Mouse (Mus musculus): ENCODE measurements around the gene Tln1. TPM values are rescaled to one million over a fixed set of nuclear protein-coding genes. Genes with fewer than 3 reads are reported as not detected.
"Not testable (repeated sequence)": the region's sequence is repeated elsewhere in the genome, so short reads cannot be mapped to it uniquely, and the experiment has no call there.

Gene Tln1
- polyA plus RNA-seq, 1 experiment from 2014 or later, result 78.1 TPM

GRCm38 (mm10) chr4:43559519-43560242 lies 2.8 kb downstream of the Tln1 start:
- Histone ChIP-seq H3K4me3 (peak overlapping the region; percentile 85), H3K4me1 (peaks cover 58% of the 10 kb centered on the region), H3K27me3 (replicated peaks) (no peaks in the 10 kb centered on the region), H3K27ac (replicated peaks) (peak overlapping the region; percentile 100), H3K36me3 (peaks cover 43% of the 10 kb centered on the region), H3K9me3 (no peaks in the 10 kb centered on the region), H3K4me2 (peak overlapping the region; percentile 86), H3K9ac (peak overlapping the region; percentile 98)
- ATAC-seq (ENCODE audit: extremely low read depth, insufficient number of reproducible peaks, low FRiP score, low TSS enrichment), result no peak
- WGBS, result 47% methylated on average over 13 of the region's 13 CpGs

GRCm38 (mm10) chr4:43558631-43559356 lies 3.7 kb downstream of the Tln1 start:
- H3K4me2 ChIP-seq, result peak overlapping the region; percentile 86
- H3K27ac ChIP-seq (replicated peaks), result peak overlapping the region; percentile 100
- no peaks in the 10 kb centered on the region for H3K27me3 ChIP-seq (replicated peaks)
- peak overlapping the region; percentile 85 for H3K4me3 ChIP-seq
- H3K9ac ChIP-seq, result peak overlapping the region; percentile 98
- peaks cover 53% of the 10 kb centered on the region for H3K4me1 ChIP-seq
- 0 out of 2 replicates have a peak, but pooled peaks have one; percentile 23 for ATAC-seq (ENCODE audit: extremely low read depth, insufficient number of reproducible peaks, low FRiP score, low TSS enrichment)
- H3K36me3 ChIP-seq, result peaks cover 45% of the 10 kb centered on the region
- no peaks in the 10 kb centered on the region for H3K9me3 ChIP-seq
- 10% methylated on average over 13 of the region's 13 CpGs for WGBS

- Histone ChIP-seq H3K27ac (replicated peaks) (peak overlapping the region; percentile 100), H3K36me3 (peaks cover 51% of the 10 kb centered on the region), H3K9ac (peak overlapping the region; percentile 98), H3K4me1 (peaks cover 46% of the 10 kb centered on the region), H3K27me3 (replicated peaks) (no peaks in the 10 kb centered on the region), H3K4me3 (peak overlapping the region; percentile 85), H3K4me2 (peak overlapping the region; percentile 86), H3K9me3 (no peaks in the 10 kb centered on the region)
- ATAC-seq (ENCODE audit: extremely low read depth, insufficient number of reproducible peaks, low FRiP score, low TSS enrichment), result no peak
- 4% methylated on average over 5 of the region's 5 CpGs for WGBS
These were observed 4.4 kb downstream of the Tln1 start for GRCm38 (mm10) chr4:43558028-43558630.

GRCm38 (mm10) chr4:43555926-43556325 lies 6.6 kb downstream of the Tln1 start:
- Histone ChIP-seq H3K9me3 (peaks cover 9% of the 10 kb centered on the region), H3K36me3 (peaks cover 73% of the 10 kb centered on the region), H3K27me3 (replicated peaks) (no peaks in the 10 kb centered on the region), H3K4me3 (no peak overlapping the region), H3K9ac (no peak overlapping the region), H3K4me1 (peaks cover 41% of the 10 kb centered on the region), H3K27ac (replicated peaks) (no peak overlapping the region), H3K4me2 (no peak overlapping the region)
- ATAC-seq (ENCODE audit: extremely low read depth, insufficient number of reproducible peaks, low FRiP score, low TSS enrichment), result no peak
- 93% methylated on average over 7 of the region's 7 CpGs for WGBS

- no peak for ATAC-seq (ENCODE audit: extremely low read depth, insufficient number of reproducible peaks, low FRiP score, low TSS enrichment)
- H3K9ac ChIP-seq, result no peak overlapping the region
- peaks cover 87% of the 10 kb centered on the region for H3K36me3 ChIP-seq
- H3K4me3 ChIP-seq, result no peak overlapping the region
- no peak overlapping the region for H3K4me2 ChIP-seq
- peaks cover 9% of the 10 kb centered on the region for H3K9me3 ChIP-seq
- H3K4me1 ChIP-seq, result peaks cover 21% of the 10 kb centered on the region
- H3K27me3 ChIP-seq (replicated peaks), result no peaks in the 10 kb centered on the region
- H3K27ac ChIP-seq (replicated peaks), result no peak overlapping the region
These were observed 8.6 kb downstream of the Tln1 start for GRCm38 (mm10) chr4:43553891-43554290.

GRCm38 (mm10) chr4:43552437-43552836 lies 10.1 kb downstream of the Tln1 start:
- Histone ChIP-seq H3K9me3 (peaks cover 9% of the 10 kb centered on the region), H3K4me2 (no peak overlapping the region), H3K36me3 (peaks cover 99% of the 10 kb centered on the region), H3K4me1 (peaks cover 6% of the 10 kb centered on the region), H3K4me3 (no peak overlapping the region), H3K27me3 (replicated peaks) (no peaks in the 10 kb centered on the region), H3K9ac (no peak overlapping the region), H3K27ac (replicated peaks) (no peak overlapping the region)
- WGBS, result 94% methylated on average over 5 of the region's 5 CpGs
- no peak for ATAC-seq (ENCODE audit: extremely low read depth, insufficient number of reproducible peaks, low FRiP score, low TSS enrichment)

GRCm38 (mm10) chr4:43551854-43552253 lies 10.6 kb downstream of the Tln1 start:
- 87% methylated on average over 6 of the region's 6 CpGs for WGBS
- H3K4me3 ChIP-seq; H3K9ac ChIP-seq; H3K27me3 ChIP-seq (replicated peaks); H3K9me3 ChIP-seq; H3K4me2 ChIP-seq; ATAC-seq (ENCODE audit: extremely low read depth, insufficient number of reproducible peaks, low FRiP score, low TSS enrichment); H3K27ac ChIP-seq (replicated peaks); H3K4me1 ChIP-seq: not testable (repeated sequence)
- H3K36me3 ChIP-seq, result peaks cover 100% of the 10 kb centered on the region

GRCm38 (mm10) chr4:43549055-43549454 lies 13.4 kb downstream of the Tln1 start:
- H3K4me1 ChIP-seq, result no peaks in the 10 kb centered on the region
- H3K9me3 ChIP-seq, result peaks cover 9% of the 10 kb centered on the region
- 84% methylated on average over 12 of the region's 12 CpGs for WGBS
- peaks cover 100% of the 10 kb centered on the region for H3K36me3 ChIP-seq
- no peak for ATAC-seq (ENCODE audit: extremely low read depth, insufficient number of reproducible peaks, low FRiP score, low TSS enrichment)
- no peak overlapping the region for H3K27ac ChIP-seq (replicated peaks)
- no peak overlapping the region for H3K4me2 ChIP-seq
- no peak overlapping the region for H3K9ac ChIP-seq
- no peak overlapping the region for H3K4me3 ChIP-seq
- no peaks in the 10 kb centered on the region for H3K27me3 ChIP-seq (replicated peaks)

- Histone ChIP-seq H3K4me1 (no peaks in the 10 kb centered on the region), H3K4me3 (no peak overlapping the region), H3K27ac (replicated peaks) (no peak overlapping the region), H3K36me3 (peaks cover 100% of the 10 kb centered on the region), H3K27me3 (replicated peaks) (no peaks in the 10 kb centered on the region), H3K4me2 (no peak overlapping the region), H3K9ac (no peak overlapping the region), H3K9me3 (peaks cover 2% of the 10 kb centered on the region; the same call in 1 of the 2 replicates)
- WGBS, result 88% methylated on average over 8 of the region's 8 CpGs
- ATAC-seq (ENCODE audit: extremely low read depth, insufficient number of reproducible peaks, low FRiP score, low TSS enrichment), result no peak
These were observed 15.3 kb downstream of the Tln1 start for GRCm38 (mm10) chr4:43547160-43547559.

- no peak overlapping the region for H3K4me2 ChIP-seq
- H3K9ac ChIP-seq, result no peak overlapping the region
- peaks cover 100% of the 10 kb centered on the region for H3K36me3 ChIP-seq
- H3K27ac ChIP-seq (replicated peaks), result no peak overlapping the region
- no peaks in the 10 kb centered on the region for H3K4me1 ChIP-seq
- WGBS, result 86% methylated on average over 12 of the region's 12 CpGs
- H3K4me3 ChIP-seq, result no peak overlapping the region
- no peak for ATAC-seq (ENCODE audit: extremely low read depth, insufficient number of reproducible peaks, low FRiP score, low TSS enrichment)
- no peaks in the 10 kb centered on the region for H3K9me3 ChIP-seq
- no peaks in the 10 kb centered on the region for H3K27me3 ChIP-seq (replicated peaks)
These were observed 16.0 kb downstream of the Tln1 start for GRCm38 (mm10) chr4:43546375-43547047.

GRCm38 (mm10) chr4:43542044-43542443 lies 20.4 kb downstream of the Tln1 start:
- H3K27me3 ChIP-seq (replicated peaks), result no peaks in the 10 kb centered on the region
- no peak overlapping the region for H3K27ac ChIP-seq (replicated peaks)
- H3K4me1 ChIP-seq, result no peaks in the 10 kb centered on the region
- ATAC-seq (ENCODE audit: extremely low read depth, insufficient number of reproducible peaks, low FRiP score, low TSS enrichment), result no peak
- H3K4me2 ChIP-seq, result no peak overlapping the region
- no peaks in the 10 kb centered on the region for H3K9me3 ChIP-seq
- peaks cover 100% of the 10 kb centered on the region for H3K36me3 ChIP-seq
- H3K9ac ChIP-seq, result no peak overlapping the region
- 84% methylated on average over 3 of the region's 3 CpGs for WGBS
- no peak overlapping the region for H3K4me3 ChIP-seq
